Mouse (Mus musculus) CH12.LX (cell line): ENCODE measurements around the gene Bcor.
A peak's percentile ranks its signal among the peaks of the same experiment; 100 is the strongest.

Experiments used
- BHLHE40 ChIP-seq: IDR thresholded peaks from 2 replicates; pipeline ENCODE4 v1.6.1; 2011; ENCODE audit warnings: mild to moderate bottlenecking, low read depth, low read length, improper control_type of control experiment
- MAFK ChIP-seq: IDR thresholded peaks from 2 replicates; pipeline ENCODE4 v1.6.1; 2011; ENCODE audit warnings: low read length, improper control_type of control experiment; ENCODE audit not compliant: insufficient replicate concordance
- POLR2AphosphoS2 ChIP-seq: IDR thresholded peaks from 2 replicates; pipeline ENCODE4 v1.6.1; 2011; ENCODE audit warnings: low read depth, low read length, improper control_type of control experiment

DNA sequence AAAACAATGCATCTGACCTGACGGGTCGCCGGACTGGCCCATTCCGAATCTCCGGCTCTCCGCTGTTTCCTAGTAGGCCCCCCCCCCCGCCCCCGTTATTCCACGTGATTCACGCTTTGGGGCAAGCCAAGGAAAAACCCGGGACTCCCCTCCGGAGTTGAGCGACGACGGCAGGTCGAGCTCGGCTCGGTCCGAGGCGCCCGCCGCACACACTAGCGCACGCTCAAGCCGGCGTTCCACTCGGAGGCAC is 81.2 kb downstream of the Bcor start:
- TF ChIP-seq MAFK (no peak), POLR2AphosphoS2 (no peak), BHLHE40 (0 out of 2 replicates have a peak, but pooled peaks have one; percentile 34)
